In genomic region chr19:7165509-7166199, GRCm38 (mm10) we compare ENCODE assay signal across 8 mouse cellular contexts. TPM values are rescaled to one million over a fixed set of nuclear protein-coding genes. Genes with fewer than 3 reads are reported as not detected.
A peak's percentile ranks its signal among the peaks of the same experiment; 100 is the strongest.
DNase-seq lines count a peak whose midpoint lies in the region; ATAC-seq lines count a peak whose summit lies in the region.

No protein-coding gene starts in this region.

- ATAC-seq in heart, embryonic 13.5 days (ENCODE audit: extremely low read depth, insufficient number of reproducible peaks, low FRiP score, low TSS enrichment) = no peak
- ATAC-seq in embryonic facial prominence, embryonic 12.5 days (ENCODE audit: insufficient number of reproducible peaks, insufficient read depth, low FRiP score, low TSS enrichment) = no peak
- peak; percentile 9; the same call in 1 of the 2 replicates for ATAC-seq in kidney, embryonic 16.5 days (ENCODE audit: low FRiP score, low TSS enrichment)
- ATAC-seq in neural tube, embryonic 11.5 days (ENCODE audit: insufficient read depth, low FRiP score, low TSS enrichment) = peak; percentile 42; the same call in 1 of the 2 replicates
- ATAC-seq in monocyte, adult 5-6 weeks (replicated peaks; ENCODE audit: insufficient number of reproducible peaks, low FRiP score, low TSS enrichment, poor library complexity, severe bottlenecking) = no peak

- H3K27me3 ChIP-seq in heart, embryonic 13.5 days (replicated peaks) = peaks cover 84% of the 10 kb centered on the region
- H3K27me3 ChIP-seq in embryonic facial prominence, embryonic 12.5 days = peaks cover 78% of the 10 kb centered on the region
- H3K27me3 ChIP-seq in kidney, embryonic 16.5 days (ENCODE audit: insufficient read depth, low read length) = peaks cover 50% of the 10 kb centered on the region
- H3K27me3 ChIP-seq in neural tube, embryonic 11.5 days (ENCODE audit: control insufficient read depth, insufficient read depth, low read length) = peaks cover 50% of the 10 kb centered on the region

- no peaks in the 10 kb centered on the region for H3K9me3 ChIP-seq in heart, embryonic 13.5 days
- no peaks in the 10 kb centered on the region for H3K9me3 ChIP-seq in embryonic facial prominence, embryonic 12.5 days
- no peaks in the 10 kb centered on the region for H3K9me3 ChIP-seq in kidney, embryonic 16.5 days (ENCODE audit: low read length)
- H3K9me3 ChIP-seq in neural tube, embryonic 11.5 days (ENCODE audit: control insufficient read depth, low read length) = no peaks in the 10 kb centered on the region

- peaks cover 25% of the 10 kb centered on the region for H3K4me1 ChIP-seq in heart, embryonic 13.5 days
- H3K4me1 ChIP-seq in embryonic facial prominence, embryonic 12.5 days = peaks cover 29% of the 10 kb centered on the region
- peaks cover 29% of the 10 kb centered on the region for H3K4me1 ChIP-seq in kidney, embryonic 16.5 days (ENCODE audit: insufficient read depth, low read length)
- H3K4me1 ChIP-seq in neural tube, embryonic 11.5 days (ENCODE audit: control insufficient read depth, insufficient read depth, low read length) = peaks cover 3% of the 10 kb centered on the region

- WGBS in heart, embryonic 13.5 days = 1% methylated on average over 62 of the region's 105 CpGs
- under 1% methylated on average over 54 of the region's 105 CpGs for WGBS in embryonic facial prominence, embryonic 12.5 days
- WGBS in kidney, embryonic 16.5 days = under 1% methylated on average over 52 of the region's 105 CpGs
- WGBS in neural tube, embryonic 11.5 days = under 1% methylated on average over 29 of the region's 105 CpGs

- no peak overlapping the region for H3K27ac ChIP-seq in heart, embryonic 13.5 days (replicated peaks)
- peak overlapping the region; percentile 18; the same call in 1 of the 2 replicates for H3K27ac ChIP-seq in embryonic facial prominence, embryonic 12.5 days
- H3K27ac ChIP-seq in kidney, embryonic 16.5 days (ENCODE audit: low read length) = no peak overlapping the region
- H3K27ac ChIP-seq in neural tube, embryonic 11.5 days (ENCODE audit: low read depth, low read length) = no peak overlapping the region

- H3K9ac ChIP-seq in heart, embryonic 13.5 days = peak overlapping the region; percentile 83
- peak overlapping the region; percentile 76 for H3K9ac ChIP-seq in embryonic facial prominence, embryonic 12.5 days
- peak overlapping the region; percentile 76 for H3K9ac ChIP-seq in kidney, embryonic 16.5 days (replicated peaks; ENCODE audit: low read length)
- peak overlapping the region; percentile 66 for H3K9ac ChIP-seq in neural tube, embryonic 11.5 days (ENCODE audit: low read length)

- H3K4me3 ChIP-seq in heart, embryonic 13.5 days = peak overlapping the region; percentile 73
- peak overlapping the region; percentile 69 for H3K4me3 ChIP-seq in embryonic facial prominence, embryonic 12.5 days
- peak overlapping the region; percentile 73 for H3K4me3 ChIP-seq in kidney, embryonic 16.5 days (ENCODE audit: low read length)
- peak overlapping the region; percentile 61 for H3K4me3 ChIP-seq in neural tube, embryonic 11.5 days (ENCODE audit: low read depth, low read length)

- peak overlapping the region; percentile 100 for H3K4me2 ChIP-seq in heart, embryonic 13.5 days
- H3K4me2 ChIP-seq in embryonic facial prominence, embryonic 12.5 days (replicated peaks) = peak overlapping the region; percentile 98
- H3K4me2 ChIP-seq in kidney, embryonic 16.5 days (replicated peaks; ENCODE audit: low read depth, low read length) = peak overlapping the region; percentile 99
- H3K4me2 ChIP-seq in neural tube, embryonic 11.5 days (ENCODE audit: low read depth) = peak overlapping the region; percentile 92

- H3K36me3 ChIP-seq in heart, embryonic 13.5 days = no peaks in the 10 kb centered on the region
- H3K36me3 ChIP-seq in embryonic facial prominence, embryonic 12.5 days = no peaks in the 10 kb centered on the region
- no peaks in the 10 kb centered on the region for H3K36me3 ChIP-seq in kidney, embryonic 16.5 days (ENCODE audit: insufficient read depth, low read length)
- H3K36me3 ChIP-seq in neural tube, embryonic 11.5 days (ENCODE audit: control insufficient read depth, insufficient read depth, low read length) = no peaks in the 10 kb centered on the region

- DNase-seq in heart, postnatal 25 days (ENCODE audit: low spot score) = no peak
- peak; percentile 55 for DNase-seq in adrenal gland, adult 2 months
- DNase-seq in neural tube, embryonic 11.5 days (ENCODE audit: low spot score) = peak; percentile 40
- no peak for DNase-seq in urinary bladder, postnatal 36 days (ENCODE audit: low spot score in 2 of 2)

- intact Hi-C loops in heart, postnatal 25 days (cut with DNase I) = no loop called here

RNA-seq across cellular contexts. Expression of gene Otub1, which starts 40.5 kb away (rescaled TPM):
- 147 and 160 TPM in 2 replicates for polyA plus RNA-seq in heart, embryonic 13.5 days (2015; fragmentation: Nextera tagmentation; extraction: Ambion mirVana)
- 10 to 100 TPM; 74.7 to 82.3 TPM for total RNA-seq in heart, postnatal 25 days (2021)
- 100 to 1,000 TPM; 130 to 138 TPM for total RNA-seq in adrenal gland, adult 2 months (2021)
- 139 and 141 TPM in 2 replicates for polyA plus RNA-seq in adrenal gland, adult 2 months (2012; rRNA removed)
- polyA plus RNA-seq in embryonic facial prominence, embryonic 12.5 days (2016; fragmentation: Nextera tagmentation; extraction: Ambion mirVana) = 234 and 242 TPM in 2 replicates
- 231 and 241 TPM in 2 replicates for polyA plus RNA-seq in kidney, embryonic 16.5 days (2015; fragmentation: Nextera tagmentation; extraction: Ambion mirVana)
- 248 and 255 TPM in 2 replicates for polyA plus RNA-seq in neural tube, embryonic 11.5 days (2014; fragmentation: Nextera tagmentation; extraction: Ambion mirVana)
- 71.4 to 75.8 TPM (median 73.8 TPM) in 3 replicates for total RNA-seq in monocyte, adult 5-6 weeks (2017)

RNA-seq across cellular contexts. Expression of gene Cox8a, which starts 51.8 kb away (rescaled TPM):
- polyA plus RNA-seq in heart, embryonic 13.5 days (2015; fragmentation: Nextera tagmentation; extraction: Ambion mirVana) = 1,676 and 1,958 TPM in 2 replicates
- total RNA-seq in heart, postnatal 25 days (2021) = 100 to 1,000 TPM; 407 to 462 TPM
- total RNA-seq in adrenal gland, adult 2 months (2021) = 1,000 to 10,000 TPM; 1,087 to 1,191 TPM
- 2,774 and 3,841 TPM in 2 replicates for polyA plus RNA-seq in adrenal gland, adult 2 months (2012; rRNA removed)
- polyA plus RNA-seq in embryonic facial prominence, embryonic 12.5 days (2016; fragmentation: Nextera tagmentation; extraction: Ambion mirVana) = 824 and 858 TPM in 2 replicates
- polyA plus RNA-seq in kidney, embryonic 16.5 days (2015; fragmentation: Nextera tagmentation; extraction: Ambion mirVana) = 1,116 and 1,175 TPM in 2 replicates
- 706 and 761 TPM in 2 replicates for polyA plus RNA-seq in neural tube, embryonic 11.5 days (2014; fragmentation: Nextera tagmentation; extraction: Ambion mirVana)
- 236 to 274 TPM (median 246 TPM) in 3 replicates for total RNA-seq in monocyte, adult 5-6 weeks (2017)

Comparison
In these comparisons a context has a peak if more than half of its experiments do, and no peak if none do; other contexts are left out.
1. ATAC-seq: peak in kidney, embryonic 16.5 days (single experiment) and neural tube, embryonic 11.5 days (single experiment); none in heart, embryonic 13.5 days (single experiment), embryonic facial prominence, embryonic 12.5 days (single experiment) and monocyte, adult 5-6 weeks (single experiment).
2. DNase-seq: peak in adrenal gland, adult 2 months (single experiment) and neural tube, embryonic 11.5 days (single experiment); none in heart, postnatal 25 days (single experiment) and urinary bladder, postnatal 36 days (0 of 2).
3. Peak in every context shown above with its lines, with median percentiles within 50 percentile points of each other: H3K4me2 ChIP-seq, H3K4me3 ChIP-seq and H3K9ac ChIP-seq.